In the genomic region with DNA sequence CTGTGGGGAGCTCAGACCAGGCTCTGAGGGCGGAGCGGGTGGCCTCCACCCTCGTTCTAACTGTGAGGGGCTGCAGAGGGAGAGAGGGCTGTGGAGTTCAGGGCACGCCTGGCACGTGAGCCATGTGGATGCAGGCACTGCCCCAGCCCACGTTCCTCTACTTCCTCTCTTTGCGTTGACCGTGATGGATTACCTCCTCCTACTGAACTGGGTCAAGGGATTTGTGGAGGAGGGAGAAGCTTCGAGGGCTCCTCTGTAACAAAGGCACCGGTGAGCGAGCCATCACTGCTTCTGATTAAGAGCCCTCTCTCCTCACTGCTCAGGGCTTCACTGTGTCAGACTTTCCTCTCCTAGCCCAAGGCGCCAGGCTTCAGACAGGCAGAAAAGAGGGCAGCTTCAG, we compare ENCODE assay signal across 17 mouse cellular contexts.
DNase-seq lines count a peak whose midpoint lies in the region; ATAC-seq and TF ChIP-seq lines count a peak whose summit lies in the region.
"Had no signal": no experiment of that assay in that cellular context is flagged by ENCODE, and none has a peak within 500 bp of the region (broad histone marks: within the 10 kb centered on the region; RNA-seq: fewer than 3 reads in every experiment).

No protein-coding gene starts in this region.

- intact Hi-C loops in left cerebral cortex, postnatal 25 days (cut with DNase I) = no loop called here

- H3K9ac ChIP-seq in heart, embryonic 11.5 days (ENCODE audit: low read depth, low read length) = no peak overlapping the region
- no peak overlapping the region for H3K9ac ChIP-seq in lung, postnatal 0 days (replicated peaks; ENCODE audit: low read depth)
- H3K9ac ChIP-seq: embryonic facial prominence, embryonic 12.5 days; lung, embryonic 15.5 days; midbrain, embryonic 13.5 days had no signal

- H3K27me3 ChIP-seq in heart, embryonic 11.5 days (ENCODE audit: control insufficient read depth, insufficient read depth, low read length) = no peaks in the 10 kb centered on the region
- H3K27me3 ChIP-seq in lung, postnatal 0 days (replicated peaks; ENCODE audit: insufficient read depth, low read length) = no peaks in the 10 kb centered on the region
- H3K27me3 ChIP-seq: embryonic facial prominence, embryonic 12.5 days; lung, embryonic 15.5 days; midbrain, embryonic 13.5 days had no signal

- 57% methylated on average over 12 of the region's 12 CpGs for WGBS in heart, embryonic 11.5 days (ENCODE audit: insufficient replicate concordance)
- WGBS in lung, postnatal 0 days = 31% methylated on average over 12 of the region's 12 CpGs

- peak; percentile 73 for DNase-seq in heart, adult 11 months
- DNase-seq in lung, postnatal 36 days = peak; percentile 2
- DNase-seq in lung, postnatal 4 days = no peak
- DNase-seq in adrenal gland, postnatal 25 days = peak; percentile 21
- peak; percentile 38 for DNase-seq in mesoderm, embryonic 11.5 days (ENCODE audit: low read depth, low spot score)
- DNase-seq in left cerebral cortex, postnatal 25 days (ENCODE audit: low spot score in 2 of 2) = no peak
- no peak for DNase-seq in lung, postnatal 0 days (ENCODE audit: low spot score)
- DNase-seq: B cell, adult 2 months; cerebellum, adult 8-10 months; heart, adult 2 months; heart, postnatal 14 days had no signal

- no peak for TF ChIP-seq CTCF in lung, postnatal 0 days (IDR thresholded peaks at IDR 0.05)

- no peak overlapping the region for H3K4me3 ChIP-seq in heart, embryonic 11.5 days (ENCODE audit: low read depth, low read length)
- no peak overlapping the region for H3K4me3 ChIP-seq in lung, postnatal 0 days (ENCODE audit: low read depth, low read length)
- H3K4me3 ChIP-seq: embryonic facial prominence, embryonic 12.5 days; heart, adult 2 months; layer of hippocampus, adult 2 months; lung, embryonic 15.5 days; midbrain, embryonic 13.5 days had no signal

- no peaks in the 10 kb centered on the region for H3K9me3 ChIP-seq in heart, embryonic 11.5 days (replicated peaks; ENCODE audit: control insufficient read depth, low read length)
- H3K9me3 ChIP-seq in lung, postnatal 0 days (ENCODE audit: low read length) = no peaks in the 10 kb centered on the region
- H3K9me3 ChIP-seq: embryonic facial prominence, embryonic 12.5 days; lung, embryonic 15.5 days; midbrain, embryonic 13.5 days had no signal

- no peak overlapping the region for H3K27ac ChIP-seq in heart, embryonic 11.5 days (ENCODE audit: low read depth, low read length)
- no peak overlapping the region for H3K27ac ChIP-seq in lung, postnatal 0 days (ENCODE audit: low read length)
- H3K27ac ChIP-seq: embryonic facial prominence, embryonic 12.5 days; heart, adult 2 months; layer of hippocampus, adult 2 months; lung, embryonic 15.5 days; midbrain, embryonic 13.5 days had no signal

- H3K4me2 ChIP-seq in heart, embryonic 11.5 days = no peak overlapping the region
- H3K4me2 ChIP-seq in lung, postnatal 0 days (replicated peaks; ENCODE audit: low read depth, low read length) = no peak overlapping the region
- H3K4me2 ChIP-seq: embryonic facial prominence, embryonic 12.5 days; liver, embryonic 11.5 days; lung, embryonic 15.5 days; midbrain, embryonic 13.5 days had no signal

- peaks cover 15% of the 10 kb centered on the region for H3K4me1 ChIP-seq in heart, embryonic 11.5 days (ENCODE audit: control insufficient read depth, insufficient read depth, low read length)
- no peaks in the 10 kb centered on the region for H3K4me1 ChIP-seq in lung, postnatal 0 days (ENCODE audit: insufficient read depth, low read depth, low read length)
- H3K4me1 ChIP-seq: lung, embryonic 15.5 days had no signal

- no peaks in the 10 kb centered on the region for H3K36me3 ChIP-seq in heart, embryonic 11.5 days (ENCODE audit: control insufficient read depth, insufficient read depth, low read length)
- H3K36me3 ChIP-seq in lung, postnatal 0 days (ENCODE audit: insufficient read depth, low read length) = no peaks in the 10 kb centered on the region
- H3K36me3 ChIP-seq: embryonic facial prominence, embryonic 12.5 days; lung, embryonic 15.5 days; midbrain, embryonic 13.5 days had no signal

- TF ChIP-seq EP300 in lung, postnatal 0 days (IDR thresholded peaks at IDR 0.05) = no peak

- ATAC-seq in heart, embryonic 11.5 days (replicated peaks; ENCODE audit: insufficient number of reproducible peaks, low FRiP score, low TSS enrichment) = no peak
- no peak for ATAC-seq in lung, postnatal 0 days
- ATAC-seq: midbrain, embryonic 13.5 days had no signal

Comparison
In these comparisons a context has a peak if more than half of its experiments do, and no peak if none do; other contexts are left out.
1. DNase-seq: peak in heart, adult 11 months (single experiment), lung, postnatal 36 days (single experiment), adrenal gland, postnatal 25 days (single experiment) and mesoderm, embryonic 11.5 days (single experiment); none in lung, postnatal 4 days (0 of 2), left cerebral cortex, postnatal 25 days (0 of 2) and lung, postnatal 0 days (single experiment).